Mouse (Mus musculus) right cerebral cortex, postnatal 10 days (tissue): ENCODE measurements around the gene Fam57b.
"Not testable (repeated sequence)": the region's sequence is repeated elsewhere in the genome, so short reads cannot be mapped to it uniquely, and the experiment has no call there.

Experiments used
- DNase-seq, 2 experiments: peaks; one replicate each; pipeline ENCODE4 v3.0.0; 2021; ENCODE audit warnings: low spot score in 2 of 2

Gene Fam57b

GRCm38 (mm10) chr7:126777476-126777875 lies 20.0 kb upstream of the Fam57b start:
- no peak for DNase-seq

- no peak for DNase-seq
These were observed 19.3 kb upstream of the Fam57b start for GRCm38 (mm10) chr7:126778147-126778546.

GRCm38 (mm10) chr7:126779101-126779500 lies 18.4 kb upstream of the Fam57b start:
- DNase-seq, result not testable (repeated sequence)

- peak; percentile 95 for DNase-seq
These were observed 17.2 kb upstream of the Fam57b start for GRCm38 (mm10) chr7:126779983-126780970.

GRCm38 (mm10) chr7:126780971-126781635 lies 16.4 kb upstream of the Fam57b start, which contains the start of gene Tbx6:
Gene Tbx6 (plus strand): TSS chr7:126781483.
- DNase-seq, result no peak

- peak in 1 of 2 experiments; percentile 43 for DNase-seq
These were observed 15.7 kb upstream of the Fam57b start for GRCm38 (mm10) chr7:126781661-126782370.

- no peak for DNase-seq
These were observed 14.8 kb upstream of the Fam57b start for GRCm38 (mm10) chr7:126782693-126783092.

GRCm38 (mm10) chr7:126784469-126784868 lies 13.0 kb upstream of the Fam57b start:
- DNase-seq, result no peak

- DNase-seq, result no peak
These were observed 12.4 kb upstream of the Fam57b start for GRCm38 (mm10) chr7:126785056-126785455.

GRCm38 (mm10) chr7:126786142-126786541 lies 11.3 kb upstream of the Fam57b start:
- no peak for DNase-seq

- DNase-seq, result no peak
These were observed 8.3 kb upstream of the Fam57b start for GRCm38 (mm10) chr7:126789141-126789540.

GRCm38 (mm10) chr7:126791851-126792720 lies 5.4 kb upstream of the Fam57b start, which contains the start of gene Ppp4c:
Gene Ppp4c (minus strand): TSS chr7:126792496.
- peak; percentile 99 for DNase-seq

- peak in 1 of 2 experiments; percentile 23 for DNase-seq
These were observed 4.6 kb upstream of the Fam57b start for GRCm38 (mm10) chr7:126792721-126793443.

- DNase-seq, result no peak
These were observed 3.8 kb upstream of the Fam57b start for GRCm38 (mm10) chr7:126793456-126794270.

GRCm38 (mm10) chr7:126794271-126794605 lies 3.2 kb upstream of the Fam57b start:
- no peak for DNase-seq

- peak in 1 of 2 experiments; percentile 44 for DNase-seq
These were observed 1.8 kb upstream of the Fam57b start for GRCm38 (mm10) chr7:126795387-126796317.

- peak in 1 of 2 experiments; percentile 63 for DNase-seq
These were observed 1.0 kb upstream of the Fam57b start for GRCm38 (mm10) chr7:126796350-126796932.
